Mouse (Mus musculus) inflammation-experienced regulatory T-cells, adult 6 months (primary cell): ENCODE measurements around the gene Zc3h18. TPM values are rescaled to one million over a fixed set of nuclear protein-coding genes. Genes with fewer than 3 reads are reported as not detected.

Source experiments
- ATAC-seq: one replicate; pipeline ENCODE4 v1.8.0; 2017
- polyA plus RNA-seq, 3 experiments: library from polyadenylated mRNA; unstranded; fragments of 100-300 nt; shearing (Covaris generic); gene quantifications; one replicate each; pipeline ENCODE4 v1.2.1; 2017

The Zc3h18 gene
- polyA plus RNA-seq, 3 experiments from 2014 or later = 12.0 to 16.0 (median 13.0) TPM

DNA sequence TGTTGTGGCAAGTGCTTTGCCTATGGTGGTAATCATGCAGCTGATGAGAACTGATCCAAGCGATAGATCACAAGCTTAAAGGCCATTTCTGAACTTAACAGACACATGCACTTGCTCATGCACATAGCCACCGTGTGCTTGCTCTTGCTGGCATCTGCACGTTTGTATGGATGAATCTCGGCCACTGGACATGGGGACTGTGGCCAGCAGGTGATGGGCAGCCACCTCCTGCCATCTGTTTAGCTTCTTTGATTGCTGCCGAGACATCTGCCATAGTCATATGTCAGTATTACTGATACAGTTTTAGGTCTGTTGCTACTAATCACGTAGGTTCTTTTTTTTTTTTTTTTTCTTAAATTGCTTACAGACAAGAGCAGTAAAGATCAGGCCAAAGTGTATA is 18.9 kb downstream of the Zc3h18 start:
- no peak for ATAC-seq

DNA sequence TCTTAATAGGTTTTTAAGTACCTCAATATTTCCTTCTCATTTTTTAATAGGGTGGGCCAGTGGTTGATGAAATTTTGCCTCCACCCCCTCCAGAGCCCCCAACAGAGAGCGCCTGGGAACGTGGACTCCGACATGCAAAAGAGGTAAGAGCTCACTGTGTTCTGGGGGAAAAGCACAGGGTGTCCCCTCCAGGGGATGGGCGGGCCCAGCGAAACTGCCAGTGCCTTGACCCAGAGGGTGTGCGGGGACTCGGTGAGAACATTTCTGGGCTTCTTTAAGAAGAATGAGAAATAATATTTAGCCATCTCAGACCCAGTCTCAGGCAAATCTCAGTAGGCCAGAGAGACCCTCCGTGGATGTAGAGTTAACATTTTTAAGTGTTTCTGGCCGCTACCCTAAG is 21.8 kb downstream of the Zc3h18 start:
- ATAC-seq = no peak

DNA sequence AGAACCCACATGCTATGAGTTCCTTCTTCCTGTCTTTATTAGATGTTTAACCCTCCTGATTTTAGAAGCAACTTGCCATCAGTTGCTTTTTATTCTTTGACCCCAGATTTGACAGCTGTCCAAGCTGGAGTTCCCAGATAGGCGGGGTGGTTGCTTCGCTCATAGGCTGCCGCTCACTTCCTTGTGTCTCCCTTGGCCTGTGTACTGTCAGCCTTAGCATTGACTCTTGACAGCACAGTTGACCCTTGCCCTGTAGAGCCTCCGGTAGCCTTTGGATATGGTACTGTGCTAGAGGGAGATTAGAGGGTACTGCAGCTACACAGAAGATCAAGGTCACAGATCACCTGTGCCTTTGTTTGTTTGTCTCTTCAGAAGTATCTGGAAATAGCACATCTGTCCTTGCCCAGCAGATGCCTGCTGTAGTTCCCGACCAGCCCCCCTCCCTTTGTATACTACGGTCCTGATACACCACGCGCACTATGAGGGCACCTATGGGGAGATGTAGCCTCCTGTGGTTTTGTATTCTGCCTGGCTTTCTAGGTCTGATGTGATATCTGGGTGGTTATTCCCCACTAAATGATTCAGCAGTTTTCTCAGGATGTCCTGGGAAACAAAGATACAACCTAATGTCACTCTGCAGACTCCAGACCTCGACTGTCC is 28.9 kb downstream of the Zc3h18 start:
- no peak for ATAC-seq

DNA sequence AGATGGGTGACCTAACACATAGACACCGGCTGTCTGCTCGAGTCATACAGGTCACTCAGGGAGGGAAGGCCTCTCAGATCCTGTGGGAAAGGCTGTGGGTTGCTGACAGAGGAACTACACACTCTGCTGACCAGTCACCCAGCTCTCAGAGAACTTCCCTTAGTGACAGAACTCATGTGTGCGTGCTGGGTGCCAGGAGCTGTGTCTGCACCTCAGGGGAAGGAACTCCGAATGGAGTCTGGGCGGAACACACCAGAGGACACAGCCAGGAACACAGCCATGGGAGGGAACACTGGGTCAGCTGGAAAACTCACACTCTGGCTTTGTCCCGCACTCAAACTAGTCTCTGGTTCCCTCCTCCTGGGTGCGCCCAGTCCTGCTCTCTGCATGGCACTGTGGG is 31.3 kb downstream of the Zc3h18 start:
- no peak for ATAC-seq

DNA sequence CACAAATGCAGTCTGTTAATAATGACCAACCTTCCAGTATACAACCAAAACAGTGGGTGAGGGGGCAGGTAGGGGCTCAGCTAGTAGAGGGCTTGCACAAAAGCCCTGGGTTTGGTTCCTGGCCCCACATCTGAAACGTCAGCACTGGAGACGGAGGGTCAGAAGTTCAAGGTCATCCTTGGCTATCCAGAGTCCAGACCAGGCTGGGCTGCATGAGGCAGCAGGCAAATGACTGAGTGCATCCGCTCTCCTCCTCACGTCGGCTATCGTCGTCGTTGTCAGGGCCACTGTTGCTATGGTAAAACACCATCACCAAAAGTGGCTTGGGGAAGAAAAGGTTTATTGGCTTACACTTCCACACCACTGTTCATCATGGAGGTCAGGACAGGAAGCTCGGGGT is 37.9 kb downstream of the Zc3h18 start:
- no peak for ATAC-seq

DNA sequence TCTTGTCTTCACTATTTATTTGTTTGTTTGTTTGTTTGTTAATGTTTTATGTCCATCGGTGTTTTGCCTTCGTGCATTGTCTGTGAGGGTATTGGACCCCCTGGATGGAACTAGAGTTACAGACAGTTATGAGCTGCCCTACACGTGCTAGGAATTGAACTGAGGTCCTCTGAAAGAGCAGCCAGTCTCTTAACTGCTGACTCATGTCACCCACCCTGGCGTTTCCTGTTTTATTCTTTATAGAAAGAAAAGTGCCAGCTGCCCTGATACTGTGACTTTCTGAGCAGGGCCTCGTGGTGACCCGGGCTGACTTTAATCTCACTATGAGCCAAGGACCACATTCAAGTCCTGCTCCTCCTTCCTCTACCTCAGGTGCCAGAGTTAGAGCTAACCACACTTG is 39.1 kb downstream of the Zc3h18 start:
- ATAC-seq = no peak

DNA sequence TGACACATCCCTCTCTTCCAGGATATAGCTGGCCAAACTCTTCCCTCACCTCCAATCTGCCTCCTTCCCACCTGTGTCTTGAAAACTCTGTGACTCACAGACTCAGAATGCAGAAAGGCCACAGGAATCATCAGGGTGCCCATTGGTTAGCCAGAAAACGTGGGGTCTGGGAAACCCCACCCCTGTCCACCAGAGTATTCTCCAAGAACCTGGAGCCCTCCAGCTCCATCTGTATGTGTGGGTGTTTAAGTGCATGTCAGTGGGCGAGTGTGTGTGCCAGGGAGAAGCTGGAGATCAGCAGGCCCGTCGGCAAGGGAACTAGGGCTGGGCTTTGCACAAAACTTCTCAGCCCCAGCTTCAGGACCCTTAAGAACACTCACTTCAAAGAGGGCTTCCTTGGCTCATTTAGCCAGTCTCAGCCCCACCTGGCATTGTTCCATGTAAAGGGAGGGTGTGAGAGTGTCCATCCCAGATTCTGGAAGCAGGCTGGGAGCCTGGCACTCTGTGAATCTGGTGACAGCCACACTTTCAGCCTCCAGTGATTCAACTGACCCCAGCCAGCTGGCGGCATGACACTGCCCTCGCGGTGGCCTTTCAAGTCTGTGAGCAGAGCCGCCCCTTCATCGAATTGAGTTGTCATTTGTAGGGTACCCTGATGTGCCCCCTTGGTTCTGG is 43.6 kb downstream of the Zc3h18 start:
- no peak for ATAC-seq

DNA sequence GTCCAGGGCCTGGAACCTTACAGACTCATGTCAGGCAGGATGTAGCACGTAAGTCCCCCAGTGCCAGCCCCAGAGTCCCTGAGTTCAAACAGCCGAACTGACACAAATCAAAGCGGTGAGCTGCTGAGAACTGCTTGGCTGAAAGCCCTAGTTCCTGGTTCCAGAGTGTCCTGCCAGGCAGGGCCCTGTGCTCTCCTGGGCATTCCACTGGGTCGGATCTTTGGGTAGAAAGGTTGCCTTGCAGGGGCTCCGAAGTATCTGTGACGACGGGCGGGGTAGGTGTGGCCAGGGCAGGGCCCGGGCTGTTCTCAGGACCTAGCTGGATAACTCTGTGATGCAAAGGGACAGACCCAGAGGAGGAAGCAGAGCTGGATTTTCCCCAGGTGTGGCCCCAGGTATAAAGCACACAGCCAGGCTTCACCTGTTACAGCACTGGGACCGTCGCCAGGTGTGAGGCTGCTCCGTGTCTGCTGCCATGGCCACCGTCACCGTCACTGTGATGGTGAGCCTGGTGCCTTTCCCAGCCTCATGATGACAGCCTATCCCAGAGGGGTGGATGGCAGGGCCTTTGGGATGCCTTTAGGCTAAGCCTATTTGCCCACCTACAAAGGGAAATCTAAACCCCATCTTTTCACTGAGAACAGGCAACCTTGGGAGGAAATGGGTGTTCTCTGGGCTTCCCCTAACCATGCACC is 45.1 kb downstream of the Zc3h18 start, which contains the start of gene Il17c:
TSS of gene Il17c (plus strand) at position 645 of the 695 bp plus-strand sequence.
- no peak for ATAC-seq

DNA sequence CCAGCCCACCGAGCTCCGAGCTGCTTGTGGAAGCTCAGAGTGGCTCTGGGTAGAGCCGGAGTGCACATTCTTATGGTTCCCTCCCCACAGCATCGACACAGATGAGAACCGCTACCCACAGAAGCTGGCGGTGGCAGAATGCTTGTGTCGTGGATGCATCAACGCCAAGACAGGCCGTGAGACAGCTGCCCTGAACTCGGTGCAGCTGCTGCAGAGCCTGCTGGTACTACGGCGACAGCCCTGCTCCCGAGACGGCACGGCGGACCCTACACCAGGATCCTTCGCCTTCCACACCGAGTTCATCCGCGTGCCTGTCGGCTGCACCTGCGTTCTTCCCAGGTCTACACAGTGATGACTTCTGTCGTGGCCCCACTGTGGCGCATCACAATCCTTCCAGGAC is 46.8 kb downstream of the Zc3h18 start:
- ATAC-seq = no peak

DNA sequence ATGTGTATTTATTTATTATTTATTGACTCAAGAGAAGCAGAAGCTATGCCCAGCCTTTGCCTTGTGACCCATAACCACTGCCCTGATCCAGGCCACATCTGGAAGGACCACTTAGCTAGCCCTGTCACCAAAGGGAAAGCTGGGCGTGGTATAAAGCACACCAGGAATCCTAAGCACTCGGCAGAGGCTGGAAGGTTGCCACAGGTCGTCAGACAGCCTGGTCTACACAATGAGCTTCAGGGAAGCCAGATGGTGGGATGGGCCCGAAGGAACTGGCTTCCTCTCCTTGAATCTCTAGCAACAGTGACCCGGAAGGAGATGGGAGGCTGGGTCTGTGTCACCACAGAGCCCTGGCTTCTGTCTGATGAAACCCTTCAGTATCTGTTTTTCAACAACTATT is 47.2 kb downstream of the Zc3h18 start:
- ATAC-seq = no peak

DNA sequence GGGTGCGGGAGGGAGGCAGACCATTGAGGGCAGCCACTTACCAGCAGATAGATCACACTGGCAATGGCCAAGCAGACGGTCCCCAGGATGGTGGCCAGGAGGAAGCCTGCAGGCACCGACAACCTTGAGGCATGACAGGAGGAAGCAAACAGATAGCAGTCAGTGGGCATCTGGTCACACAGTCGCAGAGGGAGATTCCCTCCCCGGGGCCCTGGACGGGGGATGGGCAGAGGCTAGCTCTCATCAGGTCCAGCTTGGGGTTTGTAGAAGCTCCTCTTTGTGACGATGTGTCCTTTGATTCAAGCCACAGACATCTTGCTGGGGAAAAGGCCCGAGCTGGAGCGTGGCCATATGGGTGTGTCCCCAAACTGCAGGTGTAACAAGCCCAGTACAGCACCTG is 49.7 kb downstream of the Zc3h18 start:
- no peak for ATAC-seq

DNA sequence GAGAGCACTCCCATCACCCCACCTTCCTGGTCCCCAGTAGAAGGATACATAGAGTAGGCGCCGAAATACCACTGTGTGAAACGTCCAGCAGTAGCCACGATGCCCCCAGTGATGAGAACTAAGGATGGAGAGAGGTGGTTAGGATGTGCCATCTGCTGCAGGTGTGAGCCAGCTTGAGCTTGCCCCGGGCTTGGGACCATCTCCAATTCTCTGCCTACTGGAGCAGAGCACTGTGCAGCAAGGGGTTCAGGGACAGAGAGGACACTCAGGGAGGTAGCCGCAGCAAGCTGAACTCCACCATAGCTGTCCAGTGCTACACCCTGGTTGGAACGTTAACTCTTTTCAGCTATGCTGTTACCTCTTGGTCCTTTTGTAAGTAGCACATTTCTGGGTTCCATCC is 51.2 kb downstream of the Zc3h18 start:
- no peak for ATAC-seq

DNA sequence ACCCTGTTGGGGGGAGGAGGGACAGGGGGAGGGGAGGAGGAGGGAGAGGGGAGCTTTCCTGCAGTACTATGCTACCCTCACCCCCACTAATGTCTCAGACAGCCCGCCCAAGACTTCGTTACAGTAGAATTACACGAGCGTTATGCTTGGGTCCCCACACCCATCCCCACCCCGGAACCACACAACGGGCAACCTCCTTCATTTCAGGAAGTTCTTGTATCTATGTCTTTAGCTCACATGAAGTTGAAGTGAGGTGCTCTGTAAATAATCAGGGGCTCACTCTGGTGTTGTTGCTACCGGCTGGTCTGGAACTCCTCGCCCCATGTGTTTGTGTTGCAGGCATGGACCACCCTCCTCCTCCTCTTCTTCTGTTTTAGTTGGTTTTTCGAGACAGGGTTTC is 51.8 kb downstream of the Zc3h18 start:
- ATAC-seq = no peak

DNA sequence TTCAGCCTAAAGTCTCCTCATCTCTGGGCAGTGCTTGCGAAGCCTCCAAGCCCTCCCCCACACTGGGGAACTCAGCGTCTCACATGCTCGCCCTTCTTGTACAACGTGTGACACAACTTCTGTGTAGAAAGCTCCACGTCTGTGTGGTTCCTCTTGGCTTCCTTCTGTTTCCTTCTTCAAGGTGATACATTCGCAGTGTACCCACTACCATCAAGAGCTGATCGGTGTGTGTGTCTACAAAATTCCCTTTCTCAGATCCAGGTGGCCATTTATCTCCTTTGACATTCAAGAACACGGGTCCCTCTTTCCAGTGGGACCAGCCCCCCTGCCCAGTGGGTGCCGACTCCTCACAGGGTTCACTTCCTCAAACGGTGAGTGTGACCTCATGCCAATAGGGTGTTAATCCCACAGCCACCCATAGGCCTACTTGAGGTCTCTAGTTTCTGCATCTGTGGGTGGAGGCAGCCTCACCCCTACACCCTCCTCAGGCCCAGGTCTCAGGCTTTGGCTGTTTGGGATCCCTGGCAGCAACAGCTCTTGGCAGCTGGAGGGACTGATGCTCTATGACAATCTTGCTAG is 53.7 kb downstream of the Zc3h18 start:
- no peak for ATAC-seq

DNA sequence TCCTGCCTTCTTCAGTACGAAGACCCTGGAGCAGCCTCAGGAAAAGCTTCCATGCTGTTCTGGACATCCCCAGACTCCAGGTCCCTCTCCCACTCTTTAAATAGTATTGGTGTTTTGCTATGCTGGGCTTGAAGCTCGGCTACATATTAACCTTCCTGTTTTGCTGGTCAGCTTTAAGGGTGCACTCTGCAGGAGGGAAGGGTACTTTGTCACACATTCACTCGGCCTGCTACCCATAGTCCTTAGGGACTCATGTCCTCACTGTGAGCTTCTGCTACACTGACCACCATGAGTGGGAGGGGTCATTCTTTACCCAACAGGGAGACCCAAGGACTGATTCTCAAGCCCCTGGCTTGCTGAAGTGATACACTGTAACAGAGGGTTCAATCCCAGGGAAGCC is 54.2 kb downstream of the Zc3h18 start:
- no peak for ATAC-seq

DNA sequence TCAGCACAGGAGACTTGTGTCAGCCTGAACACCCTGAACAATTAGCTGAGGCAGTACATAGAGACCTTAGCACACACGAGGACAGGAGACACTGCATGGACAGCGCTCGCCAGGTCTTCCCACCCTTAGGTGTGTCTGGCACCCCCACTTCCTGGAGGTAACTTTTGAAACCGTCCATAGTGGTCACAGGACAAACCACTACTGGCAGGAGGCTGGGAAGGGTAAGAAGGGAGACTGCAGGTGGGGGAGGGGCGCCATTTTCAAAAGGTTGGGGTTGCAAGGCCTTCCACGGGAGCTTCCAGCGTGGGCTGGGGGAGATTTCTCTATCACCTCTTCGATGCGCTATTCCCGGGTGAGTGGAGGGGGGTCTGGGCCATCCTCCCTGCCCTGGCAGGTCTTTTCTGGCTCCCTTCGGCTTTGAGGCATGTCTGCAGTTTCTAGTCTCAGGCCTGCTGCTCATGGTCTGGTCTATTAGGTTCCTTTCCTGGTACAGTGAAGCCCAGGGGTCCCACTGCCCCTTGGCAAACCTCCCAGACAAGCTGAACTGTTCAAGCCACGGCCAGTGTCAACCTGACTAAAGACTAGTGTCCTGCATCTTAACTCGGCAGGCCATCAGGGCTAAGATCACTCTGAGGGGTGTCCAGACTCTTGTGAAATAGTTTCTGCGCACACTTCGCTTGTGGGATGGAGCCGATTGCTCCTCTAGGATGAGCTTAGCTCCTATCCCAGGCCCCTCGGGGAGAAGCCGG is 55.5 kb downstream of the Zc3h18 start:
- ATAC-seq = no peak

DNA sequence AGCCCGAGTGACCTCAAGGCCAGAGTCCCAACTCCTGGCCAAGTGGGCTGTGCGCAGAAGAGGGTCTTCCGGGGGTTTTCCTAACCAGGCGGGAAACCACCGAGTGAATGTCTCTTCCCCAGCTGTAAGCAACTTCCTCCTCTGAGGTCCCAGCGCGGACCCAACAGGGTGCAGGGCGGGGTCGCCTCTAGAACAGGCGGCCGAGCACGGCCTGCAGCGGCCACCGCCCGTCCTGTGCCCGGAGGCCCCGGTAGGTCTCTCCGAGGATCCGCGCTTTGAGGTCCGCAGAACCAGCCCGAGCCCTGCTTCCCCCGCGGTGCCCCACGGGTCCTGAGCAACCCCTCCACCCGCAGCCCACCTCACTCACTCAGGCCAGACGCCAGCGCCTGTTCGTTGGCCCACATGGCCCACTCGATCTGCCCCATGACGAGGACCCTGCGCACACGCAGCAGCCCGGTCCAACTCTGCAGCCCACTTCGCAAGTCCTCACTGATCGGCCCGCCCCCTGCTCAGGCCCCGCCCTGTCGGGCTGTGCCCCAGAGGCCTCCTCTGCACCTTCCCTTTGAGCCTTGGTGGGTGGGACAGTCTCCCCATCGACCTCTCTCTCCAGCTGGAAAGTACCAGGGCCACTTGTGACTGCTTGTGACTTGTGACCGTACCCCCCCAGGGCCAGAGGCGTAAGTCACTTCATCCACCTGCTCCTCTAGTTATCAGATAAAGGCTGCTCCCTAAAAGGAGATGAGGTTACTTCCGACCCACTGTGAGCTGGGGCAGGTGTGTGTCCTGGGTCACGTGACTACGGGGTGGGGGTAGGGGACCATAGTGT is 56.2 kb downstream of the Zc3h18 start, which contains the start of gene Cyba:
TSS of gene Cyba (minus strand) at position 488 of the 826 bp plus-strand sequence.
- peak; percentile 81 for ATAC-seq

DNA sequence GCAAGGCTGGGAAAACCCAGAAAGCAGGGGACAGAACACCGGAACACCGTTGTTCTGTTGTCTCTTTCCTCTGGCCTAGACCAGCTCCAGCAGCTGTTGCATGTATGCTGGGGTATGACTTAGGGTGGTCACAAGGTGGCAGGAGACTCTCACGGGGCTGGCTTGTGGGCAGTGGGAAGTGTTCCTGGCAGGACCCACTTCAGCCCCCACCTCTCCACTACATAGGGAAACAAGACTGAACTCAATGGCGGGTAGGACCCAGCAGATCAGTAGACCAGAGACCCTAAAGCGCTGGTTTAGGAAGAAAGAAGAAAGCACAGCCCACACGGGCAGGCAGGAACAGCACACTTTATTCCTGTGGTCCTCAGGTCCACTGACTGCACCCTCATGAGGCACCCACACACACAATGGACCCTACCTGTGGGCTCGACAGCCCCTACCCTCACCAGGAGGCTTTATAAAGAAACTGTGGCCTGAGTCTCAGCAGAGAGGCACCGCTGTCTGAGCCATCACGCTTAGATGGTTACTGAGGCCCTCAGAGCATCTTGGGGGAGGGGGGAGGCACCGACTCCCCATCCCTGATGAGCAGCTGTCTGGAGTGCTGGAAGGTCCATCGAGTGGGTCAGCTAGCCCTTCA is 57.0 kb downstream of the Zc3h18 start:
- no peak for ATAC-seq

DNA sequence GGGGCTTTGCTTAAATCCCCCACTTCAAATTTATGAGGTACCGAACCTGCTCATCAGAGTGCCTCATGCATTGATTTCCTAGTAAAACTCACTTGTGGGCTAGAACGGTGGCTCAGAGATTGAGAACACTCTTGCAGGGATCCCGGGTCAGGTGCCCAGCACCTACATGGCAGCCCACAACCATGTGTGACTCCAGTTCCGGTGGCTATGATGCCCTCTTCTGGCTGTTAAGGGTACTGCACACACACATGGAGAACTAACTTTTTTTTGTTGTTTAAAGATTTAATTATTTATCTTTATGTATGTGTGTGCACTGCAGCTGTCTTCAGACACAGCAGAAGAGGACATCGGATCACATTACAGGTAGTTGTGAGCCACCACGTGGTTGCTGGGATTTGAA is 59.0 kb downstream of the Zc3h18 start:
- ATAC-seq = no peak

DNA sequence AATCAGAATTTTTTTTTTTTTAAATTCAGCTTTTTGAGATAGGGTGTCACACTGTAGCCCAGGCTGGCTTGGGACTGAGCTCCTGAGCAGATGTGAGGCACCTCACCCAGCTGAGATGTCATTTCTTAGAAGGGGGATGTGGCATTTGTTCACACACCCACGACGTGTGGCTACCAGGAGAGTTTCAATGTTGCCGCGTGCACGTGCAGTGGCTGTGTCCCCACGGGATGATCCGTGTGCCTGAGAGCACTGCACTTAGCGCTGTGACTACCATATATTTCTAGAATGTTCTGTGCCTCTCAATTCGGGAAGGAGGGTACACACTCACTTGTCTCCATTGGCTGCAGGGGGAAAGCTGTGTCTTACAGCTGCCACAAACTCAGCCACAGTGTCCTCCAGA is 59.7 kb downstream of the Zc3h18 start:
- ATAC-seq = peak; percentile 8

DNA sequence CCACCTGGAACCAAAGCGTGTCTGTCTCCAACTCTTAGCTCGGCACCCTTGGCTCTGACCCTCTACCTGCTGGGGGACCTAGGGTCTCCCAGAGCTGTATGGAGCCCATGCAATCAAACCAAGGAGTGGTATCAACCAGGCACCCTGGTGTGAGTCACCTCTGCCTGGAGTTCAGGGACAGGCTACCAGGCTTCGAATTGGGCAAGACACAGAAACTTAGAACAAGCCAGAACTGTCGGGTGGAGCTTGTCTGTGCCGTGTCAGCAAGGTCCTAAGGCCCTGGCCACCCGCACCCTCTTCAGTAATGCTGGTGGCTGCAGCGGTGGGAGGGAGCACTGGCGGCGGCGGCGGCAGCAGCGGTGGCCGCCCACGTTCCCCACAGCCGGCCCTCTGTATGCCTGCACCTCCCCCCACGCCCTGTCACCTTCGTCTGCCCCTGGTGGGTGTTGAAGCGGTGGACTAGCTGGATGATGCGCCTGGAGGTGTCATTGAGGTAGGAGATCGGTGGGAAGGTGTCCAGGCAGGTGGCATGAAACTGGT is 60.2 kb downstream of the Zc3h18 start:
- no peak for ATAC-seq
